Mouse (Mus musculus) embryonic fibroblast, embryonic 13.5 days (primary cell): ENCODE measurements around the gene Rnf44.

ENCODE experiments used
- CTCF ChIP-seq: IDR thresholded peaks from 2 replicates; pipeline ENCODE4 v1.5.1; 2011; ENCODE audit warnings: mild to moderate bottlenecking, control low read depth, low read length, moderate library complexity, borderline replicate concordance; ENCODE audit not compliant: insufficient read depth
- POLR2A ChIP-seq: IDR thresholded peaks from 2 replicates; pipeline ENCODE4 v1.6.1; 2011; ENCODE audit warnings: low read depth, mild to moderate bottlenecking, control low read depth, low read length, moderate library complexity

DNA sequence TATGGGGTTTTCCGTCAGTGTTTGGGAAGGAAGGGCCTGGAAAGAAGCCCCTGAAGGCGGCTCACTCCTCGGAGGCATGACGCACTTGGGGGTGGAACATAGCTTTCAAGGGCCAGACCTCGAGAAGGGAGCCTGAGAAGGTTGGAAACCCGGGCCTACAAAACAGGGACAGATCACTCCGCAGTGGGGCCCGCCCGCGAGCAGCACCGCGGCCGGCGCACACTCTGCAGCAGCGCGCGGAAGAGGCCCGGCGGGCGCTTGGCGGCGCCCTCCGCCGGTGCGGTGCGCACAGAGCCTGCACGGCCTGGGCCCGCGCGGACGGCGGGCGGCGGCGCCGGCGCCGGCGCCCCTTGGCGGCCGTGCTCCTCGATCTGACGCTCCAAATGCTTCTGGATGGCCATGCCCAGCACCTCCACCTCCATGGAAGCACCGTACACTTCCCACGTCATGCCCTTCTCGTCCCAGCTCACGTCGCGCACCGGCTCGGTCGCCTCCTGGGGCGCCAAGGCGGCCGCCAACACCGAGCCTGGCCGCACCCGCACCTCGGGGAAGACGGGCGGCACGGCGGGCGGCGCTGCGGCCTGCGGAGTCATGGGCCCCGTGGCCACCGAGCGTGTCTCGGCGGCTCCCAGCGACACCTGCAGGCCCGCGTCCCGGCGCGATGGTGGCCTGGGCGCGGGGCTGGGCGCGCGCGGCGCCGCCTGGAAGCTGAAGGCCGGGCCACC lies 43.9 kb upstream of the Rnf44 start:
- TF ChIP-seq CTCF (no peak), POLR2A (no peak)
